11 mouse cellular contexts compared by ENCODE assay signal in genomic region chr4:63234852-63235251, GRCm38 (mm10).
"Had no signal": no experiment of that assay in that cellular context is flagged by ENCODE, and none has a peak within 500 bp of the region (broad histone marks: within the 10 kb centered on the region; RNA-seq: fewer than 3 reads in every experiment).

No protein-coding gene starts in this region.

- H3K27me3 ChIP-seq: limb, embryonic 12.5 days; liver, embryonic 13.5 days; neural tube, embryonic 15.5 days had no signal

- H3K9ac ChIP-seq: limb, embryonic 12.5 days; liver, embryonic 13.5 days; neural tube, embryonic 15.5 days had no signal

- H3K36me3 ChIP-seq: liver, embryonic 13.5 days; neural tube, embryonic 15.5 days had no signal

- ATAC-seq: hindbrain, embryonic 16.5 days; inflammation-experienced regulatory T-cells, adult 6 months had no signal

- H3K27ac ChIP-seq: limb, embryonic 12.5 days; neural tube, embryonic 15.5 days had no signal

- H3K4me2 ChIP-seq: limb, embryonic 12.5 days; liver, embryonic 13.5 days; neural tube, embryonic 15.5 days had no signal

- DNase-seq: liver, embryonic 13.5 days; lung, adult 18-20 months; midbrain, embryonic 14.5 days; thymus, adult 2 months; thymus, postnatal 25 days had no signal

- H3K9me3 ChIP-seq: limb, embryonic 12.5 days; liver, embryonic 13.5 days; neural tube, embryonic 15.5 days had no signal

- H3K4me3 ChIP-seq: left cerebral cortex, adult 2 months; limb, embryonic 12.5 days; liver, embryonic 13.5 days; myocyte; neural tube, embryonic 15.5 days had no signal
